Mouse (Mus musculus): ENCODE measurements around the gene Gm6370.

DNA sequence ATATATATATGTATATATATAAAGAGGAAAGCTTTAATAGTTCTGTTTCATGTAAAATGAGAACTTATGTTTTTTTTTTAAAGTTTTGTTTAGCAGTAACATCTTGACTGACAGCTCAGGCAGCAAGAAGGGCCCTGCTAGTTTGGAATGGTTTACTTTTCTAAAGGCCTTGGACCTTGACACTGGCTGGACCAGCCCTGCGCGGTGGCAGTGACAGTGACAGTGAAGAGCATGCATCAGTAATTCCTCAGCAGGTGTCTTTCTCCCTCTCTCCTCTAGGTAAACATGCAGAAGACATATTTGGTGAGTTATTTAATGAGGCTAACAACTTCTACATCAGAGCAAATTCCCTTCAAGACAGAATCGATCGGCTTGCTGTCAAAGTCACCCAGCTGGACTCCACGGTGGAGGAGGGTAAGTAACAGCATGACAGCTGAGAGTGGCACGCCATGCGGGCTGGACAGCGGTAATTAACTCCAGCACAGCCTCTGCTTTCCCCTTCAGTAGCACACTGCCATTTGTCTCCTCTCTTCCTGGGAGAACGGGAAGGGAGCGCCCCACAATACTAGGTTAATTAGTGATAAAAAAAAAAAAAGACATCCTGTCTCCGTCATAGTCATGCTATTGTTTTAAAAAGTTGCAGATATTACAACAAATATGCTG is 39.4 kb upstream of the Gm6370 start:
- TF ChIP-seq EP300 (IDR thresholded peaks at IDR 0.05; ENCODE audit: insufficient read depth, low read depth, low read length) (no peak), POLR2A (IDR thresholded peaks at IDR 0.05; ENCODE audit: insufficient read depth, low read length) (no peak)
